Mouse (Mus musculus) WW6 (cell line): ENCODE data around the gene Olfr371.

ENCODE experiments used
- DNase-seq: peaks from one replicate; pipeline ENCODE4 v3.0.0-alpha.2; 2013; ENCODE audit warnings: low read depth, low spot score

Olfr371 gene

GRCm38 (mm10) chr8:85225688-85226087, at the start of gene Olfr371:
TSS of gene Olfr371 (plus strand) at chr8:85225988.
- no peak for DNase-seq

DNA sequence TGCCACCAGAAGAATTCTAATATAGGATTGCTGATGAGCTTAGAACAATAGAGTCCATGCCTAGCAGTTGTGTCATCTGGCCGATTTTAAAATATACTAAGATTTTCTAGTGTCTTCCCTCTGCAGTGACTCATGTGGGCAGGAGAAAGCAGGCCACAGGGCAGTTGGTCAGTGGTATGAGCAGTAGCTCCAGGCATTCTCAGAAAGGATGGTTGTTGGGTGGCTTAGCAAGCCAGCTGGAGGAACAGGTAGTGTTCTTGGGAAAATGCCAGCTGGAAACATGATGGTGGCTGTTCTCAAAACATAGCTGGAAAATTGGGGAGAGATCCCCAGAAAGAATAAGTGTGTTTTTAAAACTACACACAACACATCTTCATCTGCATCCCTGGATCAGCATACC, 33.4 kb upstream of the Olfr371 start:
- no peak for DNase-seq

DNA sequence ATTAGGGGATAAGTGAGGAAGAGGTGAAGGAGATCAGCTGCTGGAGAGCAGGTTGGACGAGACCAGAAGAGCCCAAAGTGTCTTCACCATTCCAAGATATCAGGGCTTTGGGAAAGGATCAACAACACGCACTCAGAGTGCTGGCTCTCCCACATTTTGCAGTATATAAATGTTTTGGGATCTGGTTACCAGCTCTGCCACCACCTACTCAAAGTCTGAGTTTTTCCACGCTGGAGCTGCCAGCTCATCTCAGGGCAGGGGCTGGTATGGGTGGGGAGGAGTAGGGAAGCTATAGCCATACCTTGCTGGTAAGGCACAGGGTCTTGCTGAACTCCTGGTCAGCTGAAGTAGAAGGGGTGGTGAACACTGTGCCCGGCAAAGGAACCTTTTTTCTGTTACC, 5.6 kb upstream of the Olfr371 start:
- DNase-seq = no peak

GRCm38 (mm10) chr8:85220992-85221391, 4.8 kb upstream of the Olfr371 start:
- peak; percentile 9 for DNase-seq

DNA sequence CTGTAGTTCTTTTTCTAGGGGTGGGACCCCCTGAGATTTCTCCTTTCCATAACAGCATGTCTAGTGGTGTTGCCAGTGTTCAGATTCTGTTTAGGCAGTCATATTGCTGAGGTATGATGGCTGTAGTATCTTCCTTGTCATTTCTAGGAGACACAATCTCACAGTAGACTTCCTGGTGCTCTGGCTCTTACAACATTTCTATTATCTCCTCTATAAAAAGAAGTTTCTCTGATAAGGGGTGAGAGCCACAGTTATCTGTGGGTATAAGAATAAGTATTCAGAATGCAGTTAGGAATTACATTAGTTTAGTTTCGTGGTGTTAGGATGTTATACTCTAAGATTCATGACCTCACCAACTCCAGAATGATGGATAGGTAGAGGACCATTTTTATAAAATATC, 1.5 kb downstream of the Olfr371 start:
- DNase-seq = no peak
